Mouse (Mus musculus): ENCODE results near the gene Nrg3. TPM values are rescaled to one million over a fixed set of nuclear protein-coding genes. Genes with fewer than 3 reads are reported as not detected.
"Not testable (repeated sequence)": the region's sequence is repeated elsewhere in the genome, so short reads cannot be mapped to it uniquely, and the experiment has no call there.

Gene Nrg3
- total RNA-seq, 2 experiments from 2014 or later = 82.7 to 83.1 TPM

DNA sequence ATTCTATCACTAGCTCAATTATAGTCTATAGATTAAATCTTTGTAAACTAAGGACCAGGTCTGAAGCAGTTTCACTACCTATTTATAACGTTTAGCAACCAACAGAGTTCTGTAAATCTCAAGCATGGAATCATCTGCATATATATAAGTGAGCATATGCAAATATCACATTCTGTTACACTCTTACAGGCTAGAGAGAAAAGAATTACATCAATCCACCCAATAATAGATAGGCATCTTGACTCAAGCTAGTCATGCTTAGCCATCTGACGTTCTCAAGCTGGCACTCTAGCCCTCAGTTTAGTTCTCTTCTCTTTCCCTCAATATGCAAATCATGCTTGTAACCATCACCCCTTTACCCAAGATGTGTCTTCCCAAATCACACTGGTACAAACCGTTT lies 835.8 kb downstream of the Nrg3 start:
- intact Hi-C loops (cut with DNase I) = no loop called here
- no peak for DNase-seq

DNA sequence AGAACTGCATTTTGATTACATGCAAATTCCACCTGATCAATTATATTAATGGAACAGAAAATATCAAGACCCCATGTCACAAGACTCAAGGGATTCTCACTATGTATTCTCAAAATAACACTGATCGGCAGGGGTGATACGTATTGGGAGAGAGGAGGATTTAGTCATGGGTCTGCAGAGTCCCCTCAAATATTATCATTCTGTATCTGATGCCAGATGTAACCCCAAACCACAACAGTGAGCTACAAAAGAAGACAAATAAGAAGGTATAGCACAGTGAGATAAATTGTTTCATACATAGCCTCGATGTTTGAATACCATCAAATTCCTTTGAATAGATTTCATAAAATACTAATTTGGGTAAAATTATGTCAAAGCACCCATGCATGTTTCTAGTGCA lies 842.8 kb downstream of the Nrg3 start:
- intact Hi-C loops (cut with DNase I) = no loop called here
- DNase-seq = no peak

DNA sequence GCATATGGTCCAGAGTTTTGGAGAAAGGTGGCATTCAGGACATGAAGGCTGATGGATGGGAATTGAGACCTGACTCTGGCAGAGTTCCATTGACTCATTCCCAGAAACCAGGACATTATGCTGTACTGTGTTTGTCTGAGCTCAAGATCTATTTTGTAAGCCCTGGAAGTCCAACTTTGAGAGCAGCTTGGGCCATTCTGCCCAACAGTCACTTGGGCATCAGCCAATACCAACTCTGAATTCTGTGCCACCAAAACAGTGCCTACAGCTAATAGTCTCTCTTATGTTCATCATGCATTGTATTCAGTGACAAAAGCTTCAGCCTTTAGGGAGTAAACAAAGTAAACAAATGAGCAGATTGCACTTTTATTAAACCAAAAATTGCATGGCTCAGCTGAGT lies 843.2 kb downstream of the Nrg3 start:
- intact Hi-C loops (cut with DNase I) = no loop called here
- peak; percentile 10 for DNase-seq

DNA sequence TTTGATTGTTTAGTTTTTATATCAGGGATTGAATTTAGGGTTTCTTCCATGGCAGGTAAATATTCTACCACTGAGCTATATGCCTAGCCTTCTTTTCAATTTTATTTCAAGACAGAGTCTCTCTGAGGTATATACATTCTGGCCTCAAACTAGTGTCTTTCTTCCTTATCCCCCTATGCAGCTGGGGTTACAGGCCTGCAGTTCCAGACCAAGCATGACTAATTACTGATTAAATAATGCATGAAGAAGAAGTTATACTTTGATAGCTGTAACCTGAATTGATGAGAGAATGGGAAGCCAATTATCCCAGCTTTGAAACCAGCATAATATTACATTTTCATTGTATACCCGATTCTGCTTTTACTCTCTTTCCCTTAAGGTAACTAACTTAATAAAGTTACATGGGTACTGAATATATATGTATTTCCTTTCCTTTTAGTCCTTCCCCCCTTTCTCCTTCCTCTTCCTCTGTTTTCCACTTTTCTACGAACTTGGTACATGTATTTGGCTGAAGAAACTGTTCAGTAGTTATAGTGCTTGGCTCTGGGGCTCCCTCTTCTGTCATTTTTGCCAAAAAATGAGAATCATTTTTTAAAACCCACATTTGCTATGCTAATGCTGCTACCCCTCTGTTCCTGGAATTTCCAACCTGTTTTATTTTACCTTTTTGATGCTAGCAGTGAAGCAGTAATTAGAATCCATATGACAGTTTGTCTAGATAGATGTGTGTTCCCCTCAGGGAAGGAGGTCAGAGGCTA lies 843.8 kb downstream of the Nrg3 start:
- intact Hi-C loops (cut with DNase I) = no loop called here
- DNase-seq = no peak

DNA sequence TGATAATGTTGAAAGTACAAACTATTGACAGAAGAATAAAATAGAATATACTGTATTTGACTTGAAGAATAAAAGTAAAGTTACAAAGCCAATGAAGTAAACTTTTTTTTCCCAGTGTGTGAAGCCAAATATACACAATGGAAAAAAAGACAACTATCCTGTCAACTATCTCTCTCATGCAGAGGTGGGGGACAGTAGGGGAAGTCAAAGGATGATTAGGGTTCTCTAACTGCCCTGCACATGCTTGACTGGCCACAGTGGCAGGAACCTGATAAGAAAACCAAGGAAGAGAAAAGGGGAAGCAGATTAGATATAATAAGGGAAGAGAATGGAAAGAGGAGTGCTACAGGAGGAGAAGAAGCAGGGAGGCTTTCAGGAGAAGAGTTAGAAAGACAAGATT lies 855.9 kb downstream of the Nrg3 start:
- intact Hi-C loops (cut with DNase I) = no loop called here
- no peak for DNase-seq

DNA sequence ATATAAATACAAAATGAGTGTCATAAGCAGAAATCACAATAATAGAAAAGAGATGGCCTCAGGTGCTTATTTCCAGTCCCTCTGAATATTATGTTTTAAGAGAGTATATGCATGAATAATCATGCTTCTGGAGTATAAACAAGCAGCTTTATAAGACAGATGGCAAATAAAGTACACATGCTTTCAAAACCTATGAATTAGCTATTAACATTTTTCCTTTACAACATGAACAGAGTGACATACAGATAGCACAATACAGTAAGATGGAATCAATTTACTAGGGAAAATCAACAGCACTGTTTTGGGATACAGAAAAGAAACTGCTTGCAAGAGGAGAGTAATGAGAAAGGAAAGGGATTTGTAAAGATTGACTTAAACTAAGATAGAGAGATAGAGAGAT lies 875.2 kb downstream of the Nrg3 start:
- intact Hi-C loops (cut with DNase I) = no loop called here
- DNase-seq = no peak

DNA sequence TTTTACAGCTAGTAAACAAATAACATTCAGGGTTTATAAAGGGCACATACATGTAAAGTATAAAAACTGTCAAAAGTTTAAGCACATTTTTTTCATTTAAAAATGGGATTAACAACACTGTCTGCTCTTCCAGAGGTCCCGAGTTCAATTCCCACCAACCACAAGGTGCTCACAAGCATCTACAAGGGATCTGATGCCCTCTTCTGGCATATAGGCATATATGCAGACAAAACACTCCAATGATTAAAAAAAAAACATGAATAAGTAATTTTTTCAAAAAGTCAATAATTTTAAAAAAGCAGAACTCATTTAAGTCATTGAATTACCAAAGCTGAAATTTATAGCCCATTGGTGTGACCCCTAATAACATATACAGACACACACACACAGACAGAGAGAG lies 878.6 kb downstream of the Nrg3 start:
- DNase-seq = no peak
- intact Hi-C loops (cut with DNase I) = no loop called here

DNA sequence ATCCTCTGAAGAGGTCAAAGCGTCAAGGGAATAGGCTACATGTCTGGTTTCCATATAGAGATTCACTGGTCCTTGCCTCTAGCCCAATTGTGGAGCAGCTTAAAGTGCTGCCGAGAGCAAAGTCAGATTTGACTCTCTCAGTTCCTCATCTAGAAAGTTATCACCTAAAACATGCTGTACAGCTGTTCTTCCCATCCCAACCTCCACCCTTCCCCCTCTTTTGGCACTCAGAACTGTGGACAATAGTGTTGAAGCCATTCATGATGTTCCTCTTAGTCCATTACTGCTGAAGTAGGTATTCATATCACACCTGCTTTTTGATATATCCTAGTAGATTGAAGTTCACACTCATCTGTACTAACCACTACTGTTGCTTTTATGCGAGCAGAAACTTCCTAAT lies 896.1 kb downstream of the Nrg3 start:
- no peak for DNase-seq
- intact Hi-C loops (cut with DNase I) = no loop called here

DNA sequence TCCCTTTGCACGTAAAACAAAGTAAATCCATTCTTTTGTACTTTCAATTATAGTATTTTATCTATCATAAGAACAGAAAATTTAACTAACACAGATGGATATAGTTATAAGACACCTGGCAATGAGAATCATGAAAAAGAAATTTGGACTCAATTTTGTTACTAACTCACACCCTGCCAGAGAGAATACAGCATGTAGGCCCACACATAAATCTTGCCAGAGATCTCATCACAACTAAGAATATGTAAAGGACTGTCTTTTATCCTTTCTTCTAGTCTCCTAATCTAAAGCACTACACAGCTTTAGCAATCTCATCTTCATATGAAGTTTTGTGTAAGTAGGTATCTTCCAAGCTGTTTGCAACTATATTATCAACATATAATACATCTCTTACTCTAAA lies 904.7 kb downstream of the Nrg3 start:
- no peak for DNase-seq
- intact Hi-C loops (cut with DNase I) = no loop called here

DNA sequence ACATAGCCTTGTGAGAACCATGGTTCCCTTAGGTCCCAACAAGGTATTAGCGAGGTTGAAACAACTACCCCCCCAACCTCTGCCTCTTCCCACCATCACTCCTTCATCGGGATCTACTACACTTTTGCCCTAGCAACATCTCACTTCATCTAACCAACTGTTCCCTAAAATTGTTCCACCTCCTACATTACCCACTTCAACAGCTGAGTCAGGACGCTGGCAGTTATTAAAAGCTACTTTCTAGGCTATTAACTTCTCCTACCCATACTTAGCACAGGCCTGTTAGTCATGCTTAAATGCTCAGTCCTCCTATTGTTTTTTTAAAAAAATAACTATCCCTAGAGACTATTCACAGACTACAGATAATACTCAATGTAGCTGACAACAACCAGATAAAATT lies 906.7 kb downstream of the Nrg3 start:
- no peak for DNase-seq
- intact Hi-C loops (cut with DNase I) = no loop called here

DNA sequence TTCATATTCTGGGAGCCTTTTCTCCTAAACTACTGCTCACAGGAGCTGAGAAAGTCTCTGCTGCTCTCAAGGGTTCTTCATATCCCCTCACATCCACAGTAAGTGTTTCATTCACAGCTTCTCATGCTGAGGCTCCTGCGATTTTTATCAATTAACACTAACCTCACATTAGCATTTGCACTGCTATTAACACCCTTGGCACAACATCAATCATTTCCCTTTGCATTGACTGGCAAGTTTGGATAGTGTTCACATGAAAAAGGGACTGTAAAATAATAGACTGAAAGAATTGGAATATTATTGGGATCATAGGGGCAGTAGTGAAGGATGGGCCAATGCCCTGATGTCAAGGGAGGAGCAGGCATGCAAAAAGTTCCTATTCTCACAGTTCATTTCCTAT lies 918.3 kb downstream of the Nrg3 start:
- DNase-seq = no peak
- intact Hi-C loops (cut with DNase I) = no loop called here

DNA sequence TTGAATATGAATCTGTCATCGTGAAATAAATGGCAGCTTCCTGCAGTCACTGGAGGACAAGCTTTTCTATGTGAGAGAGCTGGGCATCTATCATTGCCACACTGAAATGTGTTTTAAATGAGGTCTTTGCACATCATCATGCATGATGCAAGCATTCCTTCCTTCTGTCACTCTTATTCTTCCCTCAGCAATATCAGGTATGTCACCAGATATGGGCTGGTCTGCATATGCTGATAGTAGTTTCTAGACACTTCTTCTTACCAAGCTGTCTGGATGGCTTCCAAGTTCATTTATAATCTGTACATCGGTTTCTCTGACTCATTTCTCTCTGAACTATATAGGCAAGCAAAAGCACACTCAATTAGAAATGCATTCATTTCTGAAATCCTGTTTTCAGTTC lies 925.6 kb downstream of the Nrg3 start:
- DNase-seq = no peak
- intact Hi-C loops (cut with DNase I) = no loop called here

DNA sequence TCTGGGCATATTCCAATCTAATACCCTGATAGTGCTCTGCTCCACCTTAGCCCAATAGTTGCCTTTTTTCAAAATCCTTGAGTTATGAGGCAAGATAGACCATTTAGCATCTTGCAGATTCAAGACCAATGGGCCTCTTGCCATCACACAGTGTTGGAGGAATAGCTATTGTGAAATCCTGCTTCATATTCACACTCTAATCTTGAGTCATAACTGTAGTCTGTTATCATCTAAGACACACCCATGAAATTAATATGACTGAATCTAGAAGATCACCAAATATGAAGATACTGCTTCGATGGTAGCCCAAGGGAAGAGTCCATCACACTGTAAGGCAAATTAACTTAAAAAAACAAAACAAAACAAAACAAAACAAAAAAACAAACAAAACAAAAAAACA lies 937.7 kb downstream of the Nrg3 start:
- DNase-seq = no peak
- intact Hi-C loops (cut with DNase I) = no loop called here

DNA sequence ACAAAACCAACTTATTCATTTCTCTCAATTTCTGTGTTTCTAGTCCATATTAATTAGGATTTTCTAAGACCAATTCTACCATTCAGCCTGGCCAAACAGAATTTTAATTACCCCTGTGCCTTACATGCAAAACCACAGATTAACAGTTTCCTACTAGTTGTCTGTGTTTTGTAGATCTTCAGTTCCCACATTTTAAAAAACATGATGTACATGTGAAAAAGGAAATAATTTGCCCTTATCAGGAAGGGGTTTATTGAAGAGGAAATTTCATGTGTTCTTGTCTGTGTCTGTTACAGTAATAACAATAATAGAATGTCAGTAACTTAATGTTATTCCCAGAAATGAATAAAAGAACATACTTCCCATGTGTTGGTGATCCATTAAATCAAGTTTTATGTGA lies 939.4 kb downstream of the Nrg3 start:
- DNase-seq = no peak
- intact Hi-C loops (cut with DNase I) = no loop called here

DNA sequence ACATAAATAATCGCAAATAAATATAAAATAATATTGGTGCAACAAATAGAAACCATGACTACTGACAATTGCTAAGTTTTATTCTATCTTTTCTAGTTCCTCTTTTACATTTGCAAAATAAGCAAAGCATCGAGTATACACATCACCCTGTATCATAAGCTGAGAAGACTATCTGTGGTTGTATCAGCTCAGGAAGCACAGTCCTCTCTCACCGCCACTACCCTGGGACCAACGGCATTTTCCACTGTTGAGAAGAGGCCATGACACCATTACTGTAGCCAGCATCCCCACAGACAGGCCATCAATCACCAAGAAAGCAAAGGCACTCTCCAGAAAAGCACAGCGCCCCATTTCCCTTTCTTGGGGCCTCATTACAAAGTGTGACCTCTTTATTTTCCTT lies 956.7 kb downstream of the Nrg3 start:
- intact Hi-C loops (cut with DNase I) = no loop called here
- DNase-seq = no peak

DNA sequence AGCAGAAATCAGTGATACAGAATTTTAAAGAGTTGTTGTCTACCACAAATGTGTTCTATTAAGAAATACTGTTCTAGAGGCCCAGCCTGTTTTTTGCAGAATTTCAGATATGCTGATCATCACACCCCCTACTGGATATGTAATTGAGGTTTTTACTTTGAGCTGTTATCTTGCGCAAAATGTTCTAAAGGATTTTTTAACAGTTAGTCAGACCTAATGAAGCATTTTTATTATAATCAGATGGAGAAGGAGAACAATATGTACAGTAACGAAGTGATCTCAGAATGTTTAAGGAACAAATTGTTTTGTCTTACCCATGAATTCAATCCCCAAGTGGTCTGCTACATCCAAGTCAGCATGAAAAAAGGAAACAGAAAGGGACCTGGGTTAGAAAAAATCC lies 963.9 kb downstream of the Nrg3 start:
- no peak for DNase-seq
- intact Hi-C loops (cut with DNase I) = no loop called here

DNA sequence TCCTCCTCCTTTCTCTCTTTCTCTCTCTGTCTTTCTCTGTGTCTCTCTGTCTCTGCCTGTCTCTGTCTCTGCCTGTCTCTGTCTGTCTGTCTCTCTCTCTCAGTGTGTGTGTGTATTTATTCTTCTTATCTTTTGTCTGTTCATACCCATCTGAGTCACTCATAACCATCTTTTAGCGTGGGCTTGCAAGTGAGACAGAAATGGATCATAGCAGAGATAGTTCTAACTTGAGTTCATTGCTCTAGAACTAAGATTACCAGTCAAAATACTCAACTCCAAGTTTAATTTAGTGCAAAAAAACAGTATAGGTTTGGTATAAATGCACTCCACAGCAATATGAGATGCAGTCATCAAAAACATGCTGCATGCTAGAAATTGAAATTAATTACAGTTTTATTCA lies 977.9 kb downstream of the Nrg3 start:
- no peak for DNase-seq
- intact Hi-C loops (cut with DNase I) = no loop called here

DNA sequence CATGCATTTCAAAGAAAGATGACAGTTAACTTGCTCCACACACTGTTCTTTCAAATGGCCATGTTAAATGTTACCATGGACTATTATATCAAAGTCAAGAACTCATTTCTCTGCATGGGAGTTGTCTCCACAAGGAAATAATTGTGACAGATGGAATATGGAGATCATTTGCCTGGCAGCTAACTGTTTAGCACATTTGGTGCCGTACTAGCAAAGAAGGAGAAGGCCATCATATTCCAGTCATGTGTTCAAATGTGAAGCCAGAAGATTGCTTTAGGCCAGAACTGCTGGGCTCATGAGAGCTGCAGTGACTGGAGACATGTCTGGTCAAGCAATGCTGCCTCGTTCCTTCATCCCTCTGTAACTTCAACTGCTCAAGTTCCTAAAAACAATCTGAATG lies 1025.8 kb downstream of the Nrg3 start:
- DNase-seq = no peak
- intact Hi-C loops (cut with DNase I) = no loop called here

DNA sequence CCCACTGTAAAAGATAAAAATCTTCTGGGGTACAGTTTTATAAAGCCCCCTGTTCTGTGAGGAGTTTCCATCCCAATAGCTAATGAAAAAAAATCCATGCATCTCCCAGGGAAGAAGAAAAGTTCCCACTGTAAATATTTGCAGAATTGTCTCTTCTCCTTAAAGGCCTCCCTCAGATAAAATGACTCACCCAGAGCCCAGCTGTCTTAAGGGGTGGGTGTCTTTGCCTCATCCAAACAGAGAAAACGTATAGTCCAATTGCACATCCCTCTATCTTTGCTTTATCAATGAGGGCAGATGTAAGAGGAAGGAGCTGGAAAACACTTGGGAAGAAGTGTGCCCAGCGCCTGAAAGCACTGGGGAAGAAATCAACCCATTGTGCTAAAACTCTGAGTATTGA lies 1028.1 kb downstream of the Nrg3 start:
- DNase-seq = no peak
- intact Hi-C loops (cut with DNase I) = no loop called here

DNA sequence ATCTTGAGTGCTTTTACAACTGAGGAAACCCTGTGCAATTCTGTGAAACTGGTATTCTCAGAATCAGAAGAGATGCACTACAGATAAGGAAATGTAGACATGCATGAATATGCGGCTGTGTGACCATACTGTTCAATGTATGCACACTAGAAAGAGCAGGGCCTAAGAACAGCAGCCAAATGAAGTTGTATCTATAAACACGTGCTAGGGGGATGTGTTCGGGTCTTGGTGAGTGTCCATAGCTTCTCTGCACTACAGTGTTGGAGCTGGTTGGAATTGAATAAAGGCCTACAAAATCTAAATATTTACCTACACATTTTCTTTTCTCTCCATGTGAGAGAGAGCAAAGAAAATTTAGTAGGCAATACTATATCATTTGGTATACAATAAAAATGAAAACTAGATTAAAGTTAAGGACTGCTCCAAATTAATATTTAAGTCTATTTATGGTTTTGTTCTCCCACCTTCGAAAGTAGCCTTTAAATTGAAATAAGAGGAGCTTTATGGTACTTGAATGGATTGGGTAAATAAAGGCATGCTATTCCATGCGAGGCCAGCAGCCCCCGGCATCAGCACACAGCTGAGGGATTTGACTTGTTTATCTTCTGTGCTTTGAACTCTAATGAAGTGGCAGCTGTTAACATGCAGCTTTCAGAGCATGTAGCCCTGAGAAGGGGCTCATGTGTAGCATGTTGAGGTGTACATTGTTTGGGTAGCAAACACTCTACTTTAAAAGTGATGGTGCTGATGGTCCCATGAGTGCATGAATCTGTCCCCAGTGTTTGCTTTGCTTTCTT lies 1038.9 kb downstream of the Nrg3 start:
- intact Hi-C loops (cut with DNase I) = no loop called here
- DNase-seq = no peak

DNA sequence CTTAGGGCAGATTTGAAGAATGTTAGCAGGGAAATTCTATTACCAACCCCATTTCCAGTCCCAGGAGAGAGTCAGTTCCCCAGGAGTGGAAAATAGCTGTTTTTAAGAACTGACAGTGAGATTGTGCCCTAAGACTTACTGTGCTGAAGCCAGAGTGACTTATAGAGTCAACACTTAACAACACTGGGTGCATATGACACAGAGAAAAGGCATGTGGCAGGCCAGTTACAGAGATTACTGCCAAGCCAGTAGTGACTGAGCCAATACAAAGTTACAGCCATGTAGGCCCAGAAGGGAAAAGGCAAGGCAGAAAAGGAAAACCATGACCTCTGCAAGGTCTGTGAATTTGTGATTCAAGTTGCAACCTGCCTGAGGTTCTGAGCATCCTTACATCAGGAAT lies 1098.2 kb downstream of the Nrg3 start:
- intact Hi-C loops (cut with DNase I) = no loop called here
- no peak for DNase-seq

DNA sequence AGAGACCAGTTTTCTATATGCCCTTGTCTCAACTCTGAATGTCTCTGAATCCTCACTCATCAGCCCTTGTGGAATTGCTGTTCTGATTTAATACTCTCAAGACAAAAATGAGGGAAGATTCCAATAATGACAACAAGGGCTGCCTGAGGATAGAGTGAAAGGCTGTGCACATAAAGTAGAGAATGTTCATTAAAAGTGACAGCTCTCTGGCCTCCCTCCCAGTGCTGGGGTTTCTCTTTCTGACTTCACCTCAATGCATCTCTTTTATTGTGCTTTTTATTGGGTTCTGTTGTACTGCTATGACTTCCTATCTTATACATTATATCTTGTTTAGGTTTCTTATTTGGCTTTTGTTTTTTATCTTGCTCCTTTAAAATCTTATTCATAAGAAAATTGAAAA lies 1131.9 kb downstream of the Nrg3 start:
- DNase-seq = no peak
- intact Hi-C loops (cut with DNase I) = no loop called here

DNA sequence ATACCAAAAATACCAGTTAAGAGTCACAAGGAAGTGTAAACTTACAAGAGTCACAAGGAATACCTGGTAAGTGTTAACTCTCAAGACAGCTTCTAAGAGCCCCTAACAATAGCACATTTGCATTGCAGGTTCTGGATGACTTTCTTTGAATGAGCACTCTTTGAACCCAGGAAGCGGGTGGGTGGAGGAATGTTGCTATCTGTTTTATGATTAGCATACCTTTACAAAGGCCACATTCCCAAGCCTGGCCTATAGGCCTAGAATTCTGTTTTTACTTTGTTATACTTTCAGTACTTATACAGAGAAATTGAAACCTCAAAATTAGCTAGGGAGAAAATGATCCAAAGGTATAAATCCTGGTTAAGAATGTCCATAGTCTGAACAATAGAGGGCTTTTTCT lies 1150.0 kb downstream of the Nrg3 start:
- intact Hi-C loops (cut with DNase I); DNase-seq: not testable (repeated sequence)
